Mouse (Mus musculus): Measurements from ENCODE around the gene Fam92a. TPM values are rescaled to one million over a fixed set of nuclear protein-coding genes. Genes with fewer than 3 reads are reported as not detected.
"Not testable (repeated sequence)": the region's sequence is repeated elsewhere in the genome, so short reads cannot be mapped to it uniquely, and the experiment has no call there.

Gene Fam92a
- total RNA-seq (2022): 10 to 100 TPM; 75.0 to 79.6 (median 76.9) TPM

DNA sequence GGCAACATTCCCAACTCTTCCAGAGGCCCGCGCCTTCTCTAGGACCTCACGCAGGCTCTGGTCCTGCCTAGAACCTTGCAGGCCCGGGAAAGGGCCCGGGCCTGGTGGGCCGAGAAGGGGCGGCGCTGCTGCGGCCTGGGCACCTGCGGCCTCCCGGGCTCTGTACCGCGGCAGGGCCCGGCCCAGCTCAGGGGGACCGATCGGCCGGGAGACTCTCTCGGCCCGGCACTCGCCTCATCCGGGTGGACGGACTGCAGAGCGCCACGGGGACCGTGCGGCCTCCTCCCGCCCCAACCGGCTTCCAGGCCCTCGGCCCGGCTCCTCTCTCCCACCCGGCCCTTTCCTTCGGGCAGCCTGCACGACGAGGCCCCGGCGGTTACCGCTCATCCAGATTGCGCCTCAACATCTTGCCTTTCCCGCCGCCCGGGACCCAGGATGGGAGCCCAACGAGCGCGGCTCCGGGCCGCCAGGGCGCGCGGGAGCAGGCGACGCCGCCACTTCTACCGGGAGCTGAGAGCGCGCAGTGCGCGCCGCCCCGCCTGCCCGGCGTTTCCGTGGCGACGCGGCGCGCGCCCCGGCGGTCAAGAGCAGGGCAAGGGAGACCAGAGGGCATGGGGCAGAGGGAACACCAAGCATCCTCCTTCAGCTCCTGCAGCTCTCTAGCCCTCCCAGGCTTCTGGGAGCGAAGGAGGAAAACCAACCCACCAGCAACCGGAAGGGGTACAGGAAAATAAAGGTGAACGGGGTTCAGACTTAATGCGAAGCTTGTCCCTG lies at the start of gene Fam92a:
Fam92a (minus strand) TSS at position 698 of the 774 bp plus-strand sequence.
- peak; percentile 25 to 53 for DNase-seq (ENCODE audit: low spot score in 2 of 2)

DNA sequence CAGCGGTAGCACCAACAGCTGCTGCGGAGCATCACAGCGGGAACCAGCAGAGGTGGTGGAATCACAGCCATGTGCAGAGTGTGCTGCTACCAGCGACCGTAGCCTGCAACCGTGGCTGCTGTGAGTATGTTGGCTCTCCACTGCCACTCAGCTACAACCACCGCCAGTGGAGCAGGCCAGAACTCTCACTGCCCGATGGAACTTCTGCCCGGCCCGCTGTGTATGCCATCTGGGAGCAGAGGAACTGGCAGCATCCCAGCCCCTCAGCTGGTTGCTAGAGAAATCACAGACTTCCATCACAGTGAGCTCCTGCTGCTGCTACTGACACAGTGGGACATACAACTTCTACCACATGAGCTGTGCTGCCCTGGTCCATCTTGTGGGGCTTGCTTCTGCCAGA lies 7.2 kb upstream of the Fam92a start:
- peak; percentile 57 to 78 for DNase-seq (ENCODE audit: low spot score in 2 of 2)

DNA sequence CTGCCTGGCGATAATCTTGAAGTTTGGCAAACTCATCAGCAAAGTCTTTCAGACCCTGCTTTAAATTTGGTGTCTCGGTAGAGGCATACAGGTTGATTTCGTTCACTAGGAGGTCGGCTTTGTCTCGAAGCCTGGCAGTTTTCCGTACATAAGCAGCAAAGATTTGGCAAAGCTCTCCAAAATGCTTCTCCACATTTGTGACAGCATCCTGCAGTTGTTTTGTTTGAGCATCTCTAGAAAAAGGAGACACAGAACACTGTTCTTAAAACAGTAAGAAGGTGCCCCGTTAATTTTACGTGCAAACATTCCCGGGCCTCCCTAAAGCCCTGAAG lies 863 bp downstream of the Fam92a start:
- no peak for DNase-seq (ENCODE audit: low spot score in 2 of 2)

DNA sequence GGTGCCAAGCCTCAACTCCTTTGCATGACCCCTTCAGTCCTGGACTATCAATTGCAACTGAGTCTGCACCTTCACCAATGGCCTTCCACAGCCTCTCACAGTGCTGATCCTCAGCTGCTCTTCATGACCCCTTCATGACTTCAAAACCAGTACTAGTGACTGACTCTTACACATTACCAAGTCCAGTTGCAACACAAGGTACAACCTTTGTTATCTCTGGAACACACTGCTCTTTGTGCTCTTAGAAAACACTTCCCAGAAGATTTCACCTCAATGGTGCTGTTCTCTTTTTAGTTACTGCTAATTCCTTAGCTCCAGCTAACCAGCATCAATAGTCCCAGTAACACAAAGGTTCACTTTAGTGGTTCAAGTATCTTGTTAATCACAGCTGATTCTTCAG lies 24.2 kb downstream of the Fam92a start:
- no peak for DNase-seq (ENCODE audit: low spot score in 2 of 2)

- DNase-seq (ENCODE audit: low spot score in 2 of 2): not testable (repeated sequence)
Observed at GRCm38 (mm10) chr4:12141516-12141915, 30.3 kb downstream of the Fam92a start.

- DNase-seq (ENCODE audit: low spot score in 2 of 2): not testable (repeated sequence)
Observed at GRCm38 (mm10) chr4:12140592-12141062, 31.2 kb downstream of the Fam92a start.

- peak; percentile 78 for DNase-seq (ENCODE audit: low spot score in 2 of 2)
Observed at GRCm38 (mm10) chr4:12140141-12140567, 31.7 kb downstream of the Fam92a start, which contains the start of gene Rbm12b1. Gene Rbm12b1, plus strand, starts transcription at chr4:12140264.

Other genes with a start within 250 kb of the Fam92a start
- gene Gm10604, start 190.8 kb downstream of the Fam92a start, total RNA-seq (2022): not detected
- 10 to 100 TPM; 17.2 to 24.1 (median 19.9) TPM for gene Rbm12b2, start 82.6 kb downstream of the Fam92a start, total RNA-seq (2022)
- 10 to 100 TPM; 13.7 to 25.5 (median 18.2) TPM for gene Rbm12b1, start 31.8 kb downstream of the Fam92a start, total RNA-seq (2022)

Data from layer of hippocampus, adult 8-10 months (tissue).